Mouse (Mus musculus) ES-Bruce4 (cell line): Measurements from ENCODE around the gene Fam167b.

Experiments
- CTCF ChIP-seq: IDR thresholded peaks from one replicate; pipeline ENCODE4 v1.8.1; 2011; ENCODE audit warnings: low read depth, low read length
- EP300 ChIP-seq: IDR thresholded peaks from 2 replicates; pipeline ENCODE4 v1.6.1; 2011; ENCODE audit warnings: low read depth, low read length; ENCODE audit not compliant: insufficient read depth
- POLR2A ChIP-seq: IDR thresholded peaks from one replicate; pipeline ENCODE4 v1.8.1; 2011; ENCODE audit warnings: low read length; ENCODE audit not compliant: insufficient read depth

- TF ChIP-seq CTCF: peak; percentile 66
- no peak for TF ChIP-seq POLR2A
- TF ChIP-seq EP300: no peak
Observed at GRCm38 (mm10) chr4:129584884-129585608, 6.7 kb upstream of the Fam167b start.
